Mouse (Mus musculus): ENCODE results near the gene Rdh14.
A peak's percentile ranks its signal among the peaks of the same experiment; 100 is the strongest.

Gene Rdh14

GRCm38 (mm10) chr12:10390671-10391441 is at the start of gene Rdh14:
Gene Rdh14 (plus strand): TSS chr12:10390772.
- peak; percentile 96 for DNase-seq

- no peak for DNase-seq
Measured at GRCm38 (mm10) chr12:10350706-10351105, 39.9 kb upstream of the Rdh14 start.

GRCm38 (mm10) chr12:10357756-10358155 is 32.8 kb upstream of the Rdh14 start:
- DNase-seq = no peak

- DNase-seq = no peak
Measured at GRCm38 (mm10) chr12:10369673-10370072, 20.9 kb upstream of the Rdh14 start, which contains the start of gene Nt5c1b. Gene Nt5c1b (plus strand): TSS chr12:10369973.

GRCm38 (mm10) chr12:10400788-10401187 is 10.2 kb downstream of the Rdh14 start:
- no peak for DNase-seq

- DNase-seq = no peak
Measured at GRCm38 (mm10) chr12:10402421-10403115, 12.0 kb downstream of the Rdh14 start.

GRCm38 (mm10) chr12:10410511-10411179 is 20.1 kb downstream of the Rdh14 start:
- no peak for DNase-seq

GRCm38 (mm10) chr12:10411453-10411852 is 20.9 kb downstream of the Rdh14 start:
- no peak for DNase-seq

GRCm38 (mm10) chr12:10422347-10422746 is 31.8 kb downstream of the Rdh14 start:
- no peak for DNase-seq

GRCm38 (mm10) chr12:10425982-10426863 is 35.7 kb downstream of the Rdh14 start:
- no peak for DNase-seq

GRCm38 (mm10) chr12:10430999-10431398 is 40.4 kb downstream of the Rdh14 start:
- no peak for DNase-seq

GRCm38 (mm10) chr12:10438054-10439001 is 47.8 kb downstream of the Rdh14 start:
- DNase-seq = peak; percentile 40

- DNase-seq = no peak
Measured at GRCm38 (mm10) chr12:10439483-10440235, 49.1 kb downstream of the Rdh14 start.

All from thymus, postnatal 25 days (tissue).